Mouse (Mus musculus) spleen, adult 2 months (tissue): Measurements from ENCODE around the gene Cd2. TPM values are rescaled to one million over a fixed set of nuclear protein-coding genes. Genes with fewer than 3 reads are reported as not detected.

ENCODE experiments used
- DNase-seq, 2 experiments: peaks; one replicate each; pipeline versions ENCODE4 v3.0.0 to v3.0.0-alpha.2; 2012 to 2021; ENCODE audit warnings: low spot score in 2 of 2, low read depth in 1 of 2
- H3K27ac ChIP-seq: fragments of 200-500 bp; 2 replicates; pipeline ENCODE4 v1.5.1; 2012; ENCODE audit warnings: low read length, inconsistent platforms; ENCODE audit not compliant: insufficient read depth
- H3K27me3 ChIP-seq: fragments of 200-500 bp; 2 replicates; pipeline ENCODE4 v1.6.1; 2012; ENCODE audit warnings: mild to moderate bottlenecking, moderate library complexity, low read length, inconsistent platforms; ENCODE audit not compliant: control insufficient read depth, insufficient read depth
- H3K36me3 ChIP-seq: fragments of 200-500 bp; 2 replicates; pipeline ENCODE4 v1.6.1; 2012; ENCODE audit warnings: mild to moderate bottlenecking, low read length, inconsistent platforms; ENCODE audit not compliant: control insufficient read depth, insufficient read depth
- H3K4me1 ChIP-seq: fragments of 200-500 bp; 2 replicates; pipeline ENCODE4 v1.6.1; 2011; ENCODE audit warnings: inconsistent platforms; ENCODE audit not compliant: control insufficient read depth, insufficient read depth, insufficient read length
- H3K4me3 ChIP-seq: fragments of 200-500 bp; 2 replicates; pipeline ENCODE4 v1.5.1; 2011; ENCODE audit warnings: mild to moderate bottlenecking, inconsistent platforms; ENCODE audit not compliant: insufficient read depth, insufficient read length; ENCODE audit errors: extremely low read depth
- CTCF ChIP-seq: fragments of 200-500 bp; IDR thresholded peaks from 2 replicates; pipeline ENCODE4 v1.5.1; 2011; ENCODE audit warnings: mild to moderate bottlenecking, inconsistent platforms; ENCODE audit not compliant: insufficient read depth, insufficient read length, insufficient replicate concordance; ENCODE audit errors: extremely low read depth
- POLR2A ChIP-seq: fragments of 200-500 bp; IDR thresholded peaks from 2 replicates; pipeline ENCODE4 v1.6.1; 2011; ENCODE audit warnings: low read depth, low read length, inconsistent platforms
- WGBS: fragments of 180-500 bp; shearing (Covaris S2); methylation state at CpG from one replicate; pipeline ENCODE4 v1.1.7; 2018; 5-methylcytosine and 5-hydroxymethylcytosine counted together
- polyA plus RNA-seq: library from polyadenylated mRNA; depleted of rRNA; stranded (reverse); fragments of >200 nt; gene quantifications from 2 replicates; pipeline ENCODE4 v1.2.3, GENCODE M21; 2012; rRNA removed

Cd2 gene
- polyA plus RNA-seq: 38.2 and 50.2 TPM in 2 replicates

DNA sequence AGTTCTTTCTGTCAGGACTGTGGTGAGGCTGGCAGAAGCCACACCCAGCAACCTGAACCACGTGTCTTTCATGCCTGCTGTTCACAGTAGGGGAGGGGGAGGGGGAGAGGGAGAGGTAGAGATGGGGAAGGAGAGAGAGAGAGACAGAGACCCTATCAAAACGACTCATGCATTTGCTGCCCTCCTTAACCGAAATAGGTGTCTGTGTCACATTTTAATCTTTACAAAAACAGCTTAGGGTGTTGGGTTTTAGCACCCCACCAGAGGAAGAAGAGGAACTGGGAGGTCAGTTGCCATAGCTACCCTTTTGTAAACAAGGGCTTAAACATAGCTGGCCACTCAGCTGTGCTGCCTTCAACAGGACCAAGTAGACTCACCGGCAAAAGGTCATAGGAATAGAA lies at the start of gene Cd2:
Gene Cd2, minus strand, starts transcription at position 29 of the 401 bp plus-strand sequence.
- H3K4me3 ChIP-seq: peak within 1 kb of the TSS; percentile 76
- TF ChIP-seq POLR2A (no peak), CTCF (no peak)
- WGBS: 4% methylated on average over 4 of the region's 4 CpGs
- H3K36me3 ChIP-seq: peaks cover 1% of the 10 kb centered on the region; the same call in 1 of the 2 replicates
- no peaks in the 10 kb centered on the region for H3K27me3 ChIP-seq
- DNase-seq: peak; percentile 60 to 88
- H3K4me1 ChIP-seq: peaks cover 24% of the 10 kb centered on the region
- H3K27ac ChIP-seq: peak within 1 kb of the TSS; percentile 88

DNA sequence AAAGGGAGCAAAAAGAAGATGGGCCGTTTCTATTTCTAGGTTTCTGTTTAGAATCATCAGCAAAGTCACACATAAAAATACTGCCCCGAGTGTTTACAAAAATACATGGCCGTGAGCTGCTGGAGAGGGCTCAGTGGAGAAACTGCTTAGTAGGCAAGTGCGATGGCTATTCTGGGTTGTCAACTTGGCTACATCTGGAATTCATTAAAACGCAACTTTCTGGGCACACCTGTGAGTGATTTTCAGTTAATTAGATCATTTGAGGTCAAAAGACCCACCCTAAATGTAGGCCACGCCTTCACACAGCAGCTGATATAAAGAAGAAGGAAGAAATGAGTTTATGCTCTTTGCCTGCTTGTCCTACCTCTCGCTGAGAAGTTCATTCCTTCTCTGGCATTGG lies 40.9 kb upstream of the Cd2 start:
- Histone ChIP-seq H3K36me3 (no peaks in the 10 kb centered on the region), H3K4me3 (no peak overlapping the region), H3K27ac (no peak overlapping the region), H3K4me1 (no peaks in the 10 kb centered on the region), H3K27me3 (no peaks in the 10 kb centered on the region)
- no peak for DNase-seq
- TF ChIP-seq CTCF (no peak), POLR2A (no peak)
- WGBS: 89% methylated on average over 7 of the region's 7 CpGs

DNA sequence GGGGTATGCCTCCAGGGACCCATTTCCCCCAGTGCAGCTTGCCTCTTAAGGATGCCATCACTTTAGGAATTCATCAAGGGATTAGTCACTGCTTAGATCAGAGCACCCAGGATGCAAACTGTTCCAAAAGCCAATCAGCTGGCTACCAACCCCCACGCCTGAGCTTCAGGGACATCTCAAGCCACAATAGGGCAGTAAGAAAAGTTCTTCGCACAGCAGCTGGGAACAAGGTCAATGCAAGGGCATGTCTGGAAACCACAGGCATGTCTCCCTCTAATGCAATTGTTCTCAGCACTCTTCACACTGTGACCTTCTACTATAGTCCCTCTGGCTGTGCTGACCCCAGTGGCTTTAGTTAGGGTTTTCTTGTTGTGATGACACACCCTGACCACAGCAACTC lies 39.5 kb upstream of the Cd2 start:
- H3K36me3 ChIP-seq: no peaks in the 10 kb centered on the region
- no peaks in the 10 kb centered on the region for H3K27me3 ChIP-seq
- no peak overlapping the region for H3K4me3 ChIP-seq
- no peak for DNase-seq
- no peaks in the 10 kb centered on the region for H3K4me1 ChIP-seq
- no peak overlapping the region for H3K27ac ChIP-seq
- 85% methylated on average over 2 of the region's 2 CpGs for WGBS
- TF ChIP-seq POLR2A (no peak), CTCF (no peak)

DNA sequence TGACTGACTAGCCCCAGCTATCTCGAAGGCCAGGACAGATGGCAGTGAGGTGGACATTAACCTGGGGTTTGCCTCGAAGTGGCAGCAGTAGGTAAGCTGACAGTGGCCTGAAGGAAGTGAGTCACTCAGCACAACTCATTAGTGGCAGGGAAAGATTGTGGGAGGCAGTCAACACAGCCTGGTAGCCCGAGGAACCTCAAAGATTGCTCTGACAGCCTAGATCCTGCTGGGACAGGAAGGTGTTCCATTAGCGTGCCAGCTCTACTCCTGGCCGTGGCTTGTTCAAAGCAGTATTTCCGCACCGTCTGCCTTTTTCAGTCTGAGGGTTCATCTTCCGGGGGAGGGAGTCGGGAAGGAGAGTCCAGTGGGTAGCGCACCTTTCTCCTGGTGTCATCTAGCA lies 34.7 kb upstream of the Cd2 start:
- Histone ChIP-seq H3K36me3 (no peaks in the 10 kb centered on the region), H3K4me3 (no peak overlapping the region), H3K27ac (no peak overlapping the region), H3K4me1 (no peaks in the 10 kb centered on the region), H3K27me3 (no peaks in the 10 kb centered on the region)
- no peak for TF ChIP-seq POLR2A
- TF ChIP-seq CTCF: no peak
- no peak for DNase-seq
- 73% methylated on average over 10 of the region's 10 CpGs for WGBS

DNA sequence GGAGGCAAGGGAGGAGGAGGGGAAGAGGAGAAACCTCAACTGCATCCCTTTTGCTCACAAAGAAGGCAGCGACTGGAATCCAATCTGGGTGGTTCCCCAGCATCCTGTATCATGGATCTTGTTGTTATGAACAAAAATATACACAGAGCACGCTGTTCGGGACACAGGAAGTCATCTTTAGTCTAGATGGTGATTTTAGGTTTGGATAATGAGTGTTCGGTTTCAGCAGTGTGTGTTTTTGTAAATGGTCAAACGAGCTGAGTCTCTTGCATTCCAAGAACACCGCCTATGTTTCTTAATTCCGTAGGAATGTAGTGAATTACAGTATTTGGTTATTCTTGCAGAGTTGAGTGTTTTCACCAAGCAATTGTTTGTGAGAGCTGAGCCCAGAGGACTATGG lies 33.1 kb upstream of the Cd2 start:
- TF ChIP-seq POLR2A (no peak), CTCF (no peak)
- WGBS: 84% methylated on average over 7 of the region's 7 CpGs
- Histone ChIP-seq H3K27me3 (no peaks in the 10 kb centered on the region), H3K4me3 (no peak overlapping the region), H3K27ac (no peak overlapping the region), H3K4me1 (no peaks in the 10 kb centered on the region), H3K36me3 (no peaks in the 10 kb centered on the region)
- no peak for DNase-seq

DNA sequence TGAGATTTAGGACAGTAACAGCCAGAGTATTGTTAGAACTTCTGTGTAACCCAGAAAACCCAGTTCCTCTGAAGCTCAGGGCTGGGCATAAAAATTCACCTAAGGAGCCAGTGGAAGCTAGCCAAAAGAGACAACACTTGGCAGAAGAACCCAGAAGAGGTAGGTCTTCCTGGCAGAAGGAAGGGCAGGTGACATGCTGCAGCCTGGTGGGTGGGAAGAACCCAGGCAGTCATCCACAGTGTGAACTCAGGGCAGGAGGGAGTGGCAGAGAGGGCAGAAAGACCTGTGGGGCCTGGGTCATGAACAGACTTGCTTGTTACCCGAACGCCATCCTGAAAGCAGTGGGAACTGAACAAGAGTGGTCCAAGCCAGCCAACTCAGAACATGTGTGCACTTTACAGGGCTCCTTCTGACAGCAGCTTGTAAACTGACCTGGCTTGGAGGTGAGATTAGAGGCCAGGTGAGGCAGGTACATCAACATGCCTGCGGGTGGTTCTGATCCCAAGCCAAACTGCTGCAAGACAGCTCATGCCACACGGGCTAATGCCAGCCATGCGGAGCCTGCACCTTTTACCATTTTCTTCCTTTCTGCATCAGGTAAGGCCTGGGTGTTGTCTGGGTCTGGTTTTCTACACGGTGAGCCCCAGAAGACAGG lies 30.9 kb upstream of the Cd2 start:
- DNase-seq: no peak
- H3K27ac ChIP-seq: no peak overlapping the region
- H3K4me3 ChIP-seq: no peak overlapping the region
- 93% methylated on average over 6 of the region's 6 CpGs for WGBS
- TF ChIP-seq POLR2A: no peak
- TF ChIP-seq CTCF: no peak
- H3K4me1 ChIP-seq: no peaks in the 10 kb centered on the region
- no peaks in the 10 kb centered on the region for H3K36me3 ChIP-seq
- H3K27me3 ChIP-seq: no peaks in the 10 kb centered on the region

DNA sequence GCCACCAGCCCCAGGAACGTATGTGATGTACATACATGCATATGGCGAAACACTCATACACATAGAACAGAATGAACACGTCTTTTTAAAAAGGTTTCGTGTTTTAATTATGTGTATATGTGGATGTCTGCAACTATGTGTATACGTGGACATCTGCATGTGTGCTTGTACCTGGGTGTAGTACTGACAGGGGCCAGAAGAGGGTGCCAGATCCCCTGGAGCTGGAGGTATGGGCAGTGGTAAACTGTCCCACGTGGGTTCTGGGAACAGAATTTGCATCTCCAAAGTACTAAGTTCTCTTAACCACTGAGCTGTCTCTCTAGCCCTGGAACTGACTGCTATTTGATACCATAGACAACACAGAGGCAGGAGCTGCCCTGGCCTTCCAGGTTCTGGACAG lies 30.4 kb upstream of the Cd2 start:
- Histone ChIP-seq H3K4me1 (no peaks in the 10 kb centered on the region), H3K36me3 (no peaks in the 10 kb centered on the region), H3K27ac (no peak overlapping the region), H3K4me3 (no peak overlapping the region), H3K27me3 (no peaks in the 10 kb centered on the region)
- 79% methylated on average over 6 of the region's 6 CpGs for WGBS
- no peak for TF ChIP-seq CTCF
- no peak for TF ChIP-seq POLR2A
- DNase-seq: no peak
